Mouse (Mus musculus) ES-Bruce4 (cell line): Measurements from ENCODE around the gene Spin1. TPM values are rescaled to one million over a fixed set of nuclear protein-coding genes. Genes with fewer than 3 reads are reported as not detected.

Source experiments
- H3K27ac ChIP-seq: 2 replicates; pipeline ENCODE4 v1.5.1; 2012; ENCODE audit warnings: low read length, inconsistent platforms; ENCODE audit not compliant: insufficient read depth
- H3K27me3 ChIP-seq: 2 replicates; pipeline ENCODE4 v1.6.1; 2012; ENCODE audit warnings: mild to moderate bottlenecking, low read length, inconsistent platforms; ENCODE audit not compliant: control insufficient read depth, poor library complexity, insufficient read depth, severe bottlenecking
- H3K36me3 ChIP-seq: 2 replicates; pipeline ENCODE4 v1.6.1; 2012; ENCODE audit warnings: inconsistent platforms, mild to moderate bottlenecking, low read length, moderate library complexity; ENCODE audit not compliant: control insufficient read depth, poor library complexity, insufficient read depth, severe bottlenecking
- H3K4me1 ChIP-seq: one replicate; pipeline ENCODE4 v1.8.1; 2011; ENCODE audit warnings: low read length; ENCODE audit not compliant: control insufficient read depth, insufficient read depth
- H3K4me3 ChIP-seq: 2 replicates; pipeline ENCODE4 v1.5.1; 2011; ENCODE audit warnings: low read depth, mild to moderate bottlenecking, low read length
- H3K9ac ChIP-seq: 2 replicates; pipeline ENCODE4 v1.6.1; 2012; ENCODE audit warnings: low read depth, mild to moderate bottlenecking, inconsistent platforms; ENCODE audit not compliant: poor library complexity, severe bottlenecking
- H3K9me3 ChIP-seq: replicated peaks from 2 replicates; pipeline ENCODE4 v1.6.1; 2012; ENCODE audit warnings: mild to moderate bottlenecking, low read length, inconsistent platforms; ENCODE audit not compliant: control insufficient read depth, poor library complexity, insufficient read depth, severe bottlenecking
- CTCF ChIP-seq: IDR thresholded peaks from one replicate; pipeline ENCODE4 v1.8.1; 2011; ENCODE audit warnings: low read depth, low read length
- EP300 ChIP-seq: IDR thresholded peaks from 2 replicates; pipeline ENCODE4 v1.6.1; 2011; ENCODE audit warnings: low read depth, low read length; ENCODE audit not compliant: insufficient read depth
- POLR2A ChIP-seq: IDR thresholded peaks from one replicate; pipeline ENCODE4 v1.8.1; 2011; ENCODE audit warnings: low read length; ENCODE audit not compliant: insufficient read depth
- polyA plus RNA-seq: library from polyadenylated mRNA; stranded (reverse); fragments of >200 nt; gene quantifications from 2 replicates; pipeline ENCODE4 v1.2.4, GENCODE M21; 2011; ENCODE audit warnings: low read depth; ENCODE audit not compliant: missing spikeins, insufficient read depth, insufficient read length

Gene Spin1
- polyA plus RNA-seq, result 72.0 and 72.3 TPM in 2 replicates

- TF ChIP-seq POLR2A, result no peak
- TF ChIP-seq CTCF, result no peak
- 0 out of 2 replicates have a peak, but pooled peaks have one; percentile 45 for TF ChIP-seq EP300
- Histone ChIP-seq H3K9ac (peak within 1 kb of the TSS; percentile 88), H3K27ac (peak within 1 kb of the TSS; percentile 82), H3K9me3 (peaks cover 56% of the 10 kb centered on the region), H3K36me3 (no peaks in the 10 kb centered on the region; the same call in 1 of the 2 replicates), H3K4me3 (peak within 1 kb of the TSS; percentile 93), H3K27me3 (no peaks in the 10 kb centered on the region), H3K4me1 (no peaks in the 10 kb centered on the region)
Observed at GRCm38 (mm10) chr13:51100233-51101015, at the start of gene Spin1. TSS of gene Spin1 (plus strand) at chr13:51100880.

- Histone ChIP-seq H3K9me3 (no peaks in the 10 kb centered on the region), H3K4me3 (no peak overlapping the region), H3K9ac (no peak overlapping the region), H3K27me3 (no peaks in the 10 kb centered on the region), H3K36me3 (no peaks in the 10 kb centered on the region), H3K27ac (no peak overlapping the region), H3K4me1 (peaks cover 10% of the 10 kb centered on the region)
- TF ChIP-seq POLR2A, result no peak
- no peak for TF ChIP-seq CTCF
- TF ChIP-seq EP300, result no peak
Observed at GRCm38 (mm10) chr13:51051016-51051415, 49.7 kb upstream of the Spin1 start.

- no peaks in the 10 kb centered on the region for H3K36me3 ChIP-seq
- TF ChIP-seq EP300 (peak; percentile 95), POLR2A (no peak)
- H3K9me3 ChIP-seq, result no peaks in the 10 kb centered on the region
- peaks cover 10% of the 10 kb centered on the region for H3K4me1 ChIP-seq
- no peak overlapping the region for H3K9ac ChIP-seq
- H3K27ac ChIP-seq, result 0 out of 2 replicates have a peak overlapping the region, but pooled peaks have one; percentile 27
- no peak overlapping the region for H3K4me3 ChIP-seq
- no peaks in the 10 kb centered on the region for H3K27me3 ChIP-seq
Observed at GRCm38 (mm10) chr13:51052408-51052807, 48.3 kb upstream of the Spin1 start.

GRCm38 (mm10) chr13:51063024-51063423 is 37.7 kb upstream of the Spin1 start:
- 0 out of 2 replicates have a peak overlapping the region, but pooled peaks have one; percentile 56 for H3K9ac ChIP-seq
- H3K36me3 ChIP-seq, result no peaks in the 10 kb centered on the region
- H3K4me3 ChIP-seq, result no peak overlapping the region
- H3K4me1 ChIP-seq, result peaks cover 10% of the 10 kb centered on the region
- H3K27ac ChIP-seq, result peak overlapping the region; percentile 96
- peak; percentile 94 for TF ChIP-seq EP300
- no peak for TF ChIP-seq CTCF
- no peaks in the 10 kb centered on the region for H3K27me3 ChIP-seq
- no peaks in the 10 kb centered on the region for H3K9me3 ChIP-seq

- Histone ChIP-seq H3K36me3 (no peaks in the 10 kb centered on the region), H3K4me3 (no peak overlapping the region), H3K9me3 (no peaks in the 10 kb centered on the region; the same call in 1 of the 2 replicates), H3K27ac (peak overlapping the region; percentile 96), H3K27me3 (no peaks in the 10 kb centered on the region), H3K4me1 (peaks cover 10% of the 10 kb centered on the region), H3K9ac (no peak overlapping the region)
- peak; percentile 23; the same call in 1 of the 2 replicates for TF ChIP-seq EP300
- no peak for TF ChIP-seq POLR2A
- TF ChIP-seq CTCF, result no peak
Observed at GRCm38 (mm10) chr13:51063721-51064120, 37.0 kb upstream of the Spin1 start.

- Histone ChIP-seq H3K9me3 (no peaks in the 10 kb centered on the region; the same call in 1 of the 2 replicates), H3K9ac (no peak overlapping the region), H3K27ac (peak overlapping the region; percentile 96), H3K4me1 (peaks cover 10% of the 10 kb centered on the region), H3K27me3 (no peaks in the 10 kb centered on the region), H3K36me3 (no peaks in the 10 kb centered on the region), H3K4me3 (no peak overlapping the region)
- TF ChIP-seq POLR2A (no peak), EP300 (no peak), CTCF (no peak)
Observed at GRCm38 (mm10) chr13:51064429-51064828, 36.3 kb upstream of the Spin1 start.
